Mouse (Mus musculus): ENCODE measurements around the gene Tcte2.

DNA sequence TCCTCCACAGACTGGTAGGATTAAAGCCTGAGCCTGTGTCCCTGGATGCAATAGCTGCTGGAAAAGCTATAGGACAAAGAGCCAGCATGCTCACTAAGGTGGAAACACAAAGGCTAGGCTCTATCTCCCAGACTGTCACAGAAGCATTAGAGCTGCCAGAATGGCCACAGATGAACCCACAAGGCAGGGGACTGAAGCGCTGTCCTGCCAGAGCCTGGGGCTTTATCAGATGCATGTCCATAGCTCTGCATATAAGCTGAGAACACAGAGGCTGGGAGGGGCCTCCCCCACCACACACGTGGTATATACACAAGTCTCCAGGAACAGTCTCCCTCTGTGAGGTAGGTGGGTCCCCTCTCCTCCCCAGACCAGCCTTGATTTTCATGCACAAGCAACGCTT is 94.6 kb downstream of the Tcte2 start:
- TF ChIP-seq CTCF (IDR thresholded peaks at IDR 0.05; ENCODE audit: low read depth, low read length) (no peak), POLR2A (IDR thresholded peaks at IDR 0.05; ENCODE audit: borderline replicate concordance, low read depth, low read length) (no peak)
